Mouse (Mus musculus) testis, adult 2 months (tissue): ENCODE measurements around the gene Gm7030. TPM values are rescaled to one million over a fixed set of nuclear protein-coding genes. Genes with fewer than 3 reads are reported as not detected.
"Not testable (repeated sequence)": the region's sequence is repeated elsewhere in the genome, so short reads cannot be mapped to it uniquely, and the experiment has no call there.

Experiments used
- H3K27ac ChIP-seq: fragments of 200-500 bp; 2 replicates; pipeline ENCODE4 v1.5.1; 2012; ENCODE audit warnings: low read depth, low read length; ENCODE audit not compliant: control insufficient read depth, insufficient read depth
- H3K27me3 ChIP-seq: fragments of 200-500 bp; 2 replicates; pipeline ENCODE4 v1.6.1; 2012; ENCODE audit warnings: mild to moderate bottlenecking, low read length, moderate library complexity; ENCODE audit not compliant: control insufficient read depth, insufficient read depth
- H3K36me3 ChIP-seq: fragments of 200-500 bp; 2 replicates; pipeline ENCODE4 v1.6.1; 2012; ENCODE audit warnings: mild to moderate bottlenecking, low read length; ENCODE audit not compliant: control insufficient read depth, insufficient read depth
- H3K4me1 ChIP-seq: fragments of 200-500 bp; 2 replicates; pipeline ENCODE4 v1.6.1; 2012; ENCODE audit warnings: low read length; ENCODE audit not compliant: control insufficient read depth, insufficient read depth
- H3K4me3 ChIP-seq: fragments of 200-500 bp; 2 replicates; pipeline ENCODE4 v1.5.1; 2012; ENCODE audit warnings: low read depth, mild to moderate bottlenecking, low read length, moderate library complexity, mixed read lengths; ENCODE audit not compliant: control insufficient read depth
- CTCF ChIP-seq: fragments of 200-500 bp; IDR thresholded peaks from 2 replicates; pipeline ENCODE4 v1.5.1; 2012; ENCODE audit warnings: low read depth, mild to moderate bottlenecking, inconsistent platforms, low read length, moderate library complexity; ENCODE audit not compliant: control insufficient read depth, insufficient read depth, insufficient replicate concordance
- POLR2A ChIP-seq: fragments of 200-500 bp; IDR thresholded peaks from 2 replicates; pipeline ENCODE4 v1.6.1; 2012; ENCODE audit warnings: low read depth, mild to moderate bottlenecking, inconsistent platforms, low read length, moderate library complexity; ENCODE audit not compliant: control insufficient read depth
- polyA plus RNA-seq: library from polyadenylated mRNA; depleted of rRNA; stranded (reverse); fragments of >200 nt; gene quantifications from 2 replicates; pipeline ENCODE4 v1.2.3, GENCODE M21; 2012; rRNA removed

The Gm7030 gene
- not detected in 2 replicates for polyA plus RNA-seq

DNA sequence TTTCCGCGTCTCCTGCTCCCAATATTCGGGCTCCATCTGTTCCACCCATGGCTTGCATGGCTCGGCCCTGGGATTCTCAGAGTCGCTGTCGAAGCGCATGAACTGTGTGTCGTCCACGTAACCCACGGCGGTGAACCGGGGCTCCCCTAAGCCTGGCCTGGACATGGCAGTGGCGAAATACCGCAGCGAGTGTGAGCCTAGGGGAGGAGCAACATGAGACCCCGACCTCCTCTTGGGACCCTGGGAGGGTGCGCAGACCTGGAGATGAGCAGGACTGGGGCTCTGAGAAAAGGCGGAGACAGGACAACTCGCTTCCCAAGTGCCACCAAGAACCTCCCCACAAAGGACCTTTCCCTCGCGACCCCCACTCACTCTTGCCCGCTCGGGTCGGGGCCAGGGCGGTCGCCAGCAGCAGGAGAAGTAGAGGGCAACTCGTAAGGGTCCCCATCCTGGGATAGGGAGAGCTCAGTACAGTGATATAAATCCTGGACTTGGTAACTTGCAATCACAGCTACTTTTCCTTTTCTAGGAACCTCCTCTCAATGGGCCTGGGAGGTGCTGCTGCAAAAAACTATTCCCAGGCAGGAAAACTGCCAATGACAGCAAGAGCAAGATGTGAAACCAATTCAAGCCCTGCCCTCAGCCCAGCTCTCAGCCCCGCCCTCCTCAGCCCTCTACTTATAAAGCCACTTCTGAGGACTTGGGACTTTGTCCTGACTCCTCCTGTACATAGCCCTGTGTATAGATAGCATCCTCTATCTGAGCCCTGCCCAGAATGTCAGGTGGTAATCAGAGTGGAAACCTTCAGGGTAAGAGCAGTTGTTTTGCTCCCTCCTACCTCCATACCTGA, at the start of gene Gm7030:
Gene Gm7030 (minus strand): TSS at position 458 of the 850 bp plus-strand sequence.
- not testable (repeated sequence) for H3K27ac ChIP-seq, H3K36me3 ChIP-seq, H3K27me3 ChIP-seq, H3K4me3 ChIP-seq, H3K4me1 ChIP-seq

DNA sequence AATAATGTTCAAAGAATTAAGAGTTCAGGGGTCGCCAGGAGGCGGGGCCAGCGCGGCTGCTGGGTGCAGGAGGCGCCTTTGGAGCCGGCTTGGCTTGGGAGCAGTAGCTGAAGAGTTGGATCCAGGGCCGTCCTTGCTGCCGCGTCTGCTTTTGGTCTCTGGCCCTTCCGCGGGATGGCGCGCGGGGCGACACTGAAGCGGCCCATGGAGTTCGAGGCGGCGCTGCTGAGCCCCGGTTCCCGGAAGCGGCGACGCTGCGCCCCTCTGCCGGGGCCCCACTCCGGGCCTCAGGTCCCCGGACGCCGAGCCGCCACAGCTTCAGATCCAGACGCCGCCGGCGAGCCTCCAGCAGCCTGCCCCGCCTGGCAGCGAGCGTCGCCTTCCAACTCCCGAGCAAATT, 49.7 kb upstream of the Gm7030 start:
- not testable (repeated sequence) for H3K27me3 ChIP-seq, H3K27ac ChIP-seq, H3K4me1 ChIP-seq, H3K36me3 ChIP-seq
- peak overlapping the region; percentile 5; the same call in 1 of the 2 replicates for H3K4me3 ChIP-seq

DNA sequence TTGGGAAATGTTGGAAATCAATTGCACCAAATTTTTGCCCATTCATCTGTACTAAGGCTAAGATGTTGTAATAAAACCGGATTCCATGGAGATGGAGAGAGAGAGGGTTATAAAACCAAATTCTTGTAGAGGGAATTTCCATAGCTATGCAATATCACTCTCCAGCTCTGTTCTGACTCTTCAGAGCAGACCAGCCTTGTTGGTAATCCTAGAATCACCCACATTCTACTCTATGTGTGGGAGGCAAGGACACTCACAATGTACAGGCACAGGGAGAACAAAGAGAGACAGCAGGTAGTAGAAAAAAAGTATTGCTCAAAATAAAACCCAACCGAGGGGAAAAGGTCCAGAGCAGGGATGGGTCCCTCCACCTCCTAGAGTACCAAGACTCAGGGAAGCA, 46.9 kb upstream of the Gm7030 start:
- not testable (repeated sequence) for H3K27me3 ChIP-seq, H3K4me1 ChIP-seq, H3K27ac ChIP-seq, H3K4me3 ChIP-seq, H3K36me3 ChIP-seq

DNA sequence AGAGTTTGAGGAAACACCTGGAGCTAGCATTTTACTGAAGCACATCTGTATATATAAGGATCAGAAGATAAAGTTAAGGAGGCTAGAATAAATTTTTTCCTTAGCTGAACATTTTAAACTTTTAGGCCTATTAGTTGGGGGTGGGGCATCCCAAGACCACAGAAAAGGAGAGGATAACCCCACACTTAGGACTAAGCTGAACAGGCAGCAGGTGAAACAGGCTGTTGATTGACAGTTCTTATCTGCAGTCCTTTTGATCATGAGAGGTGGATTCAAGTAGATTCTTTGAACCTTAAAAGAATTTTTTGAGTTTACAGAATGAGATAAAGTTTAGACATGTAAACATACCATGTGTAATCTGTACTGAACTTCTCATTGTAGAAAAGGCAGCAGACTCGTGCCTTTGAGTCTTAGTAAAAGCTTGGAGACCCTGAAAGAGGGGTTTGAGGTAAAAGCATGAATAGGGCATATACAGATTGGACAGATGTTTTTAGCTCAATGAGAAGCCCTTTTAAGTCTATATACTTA, 41.1 kb upstream of the Gm7030 start:
- Histone ChIP-seq H3K36me3 (no peaks in the 10 kb centered on the region), H3K4me1 (peaks cover 3% of the 10 kb centered on the region; the same call in 1 of the 2 replicates), H3K27me3 (no peaks in the 10 kb centered on the region; the same call in 1 of the 2 replicates), H3K27ac (no peak overlapping the region), H3K4me3 (no peak overlapping the region)
- no peak for TF ChIP-seq CTCF
- TF ChIP-seq POLR2A = no peak

DNA sequence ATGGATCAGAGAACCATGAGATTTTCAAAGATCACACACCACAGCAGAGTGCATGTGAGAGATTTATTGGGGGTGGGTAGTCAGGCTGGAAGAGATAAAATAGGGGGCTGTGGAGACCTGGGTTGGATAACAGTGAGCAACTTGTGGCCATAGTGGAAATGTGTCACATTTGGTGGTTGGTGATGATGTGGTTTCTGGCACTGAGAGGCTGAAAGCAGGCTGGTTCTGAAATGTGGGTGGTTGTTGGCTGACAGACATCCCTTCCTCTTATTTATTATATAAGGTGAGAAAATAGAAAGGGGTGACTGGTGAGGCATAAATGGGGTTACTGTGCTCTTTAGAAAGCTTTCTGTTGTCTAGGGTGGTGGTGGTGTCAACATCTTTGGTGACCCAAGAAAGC, 40.5 kb upstream of the Gm7030 start:
- TF ChIP-seq CTCF (no peak), POLR2A (no peak)
- Histone ChIP-seq H3K27ac (no peak overlapping the region), H3K4me3 (no peak overlapping the region), H3K36me3 (no peaks in the 10 kb centered on the region), H3K4me1 (peaks cover 3% of the 10 kb centered on the region; the same call in 1 of the 2 replicates), H3K27me3 (no peaks in the 10 kb centered on the region; the same call in 1 of the 2 replicates)

DNA sequence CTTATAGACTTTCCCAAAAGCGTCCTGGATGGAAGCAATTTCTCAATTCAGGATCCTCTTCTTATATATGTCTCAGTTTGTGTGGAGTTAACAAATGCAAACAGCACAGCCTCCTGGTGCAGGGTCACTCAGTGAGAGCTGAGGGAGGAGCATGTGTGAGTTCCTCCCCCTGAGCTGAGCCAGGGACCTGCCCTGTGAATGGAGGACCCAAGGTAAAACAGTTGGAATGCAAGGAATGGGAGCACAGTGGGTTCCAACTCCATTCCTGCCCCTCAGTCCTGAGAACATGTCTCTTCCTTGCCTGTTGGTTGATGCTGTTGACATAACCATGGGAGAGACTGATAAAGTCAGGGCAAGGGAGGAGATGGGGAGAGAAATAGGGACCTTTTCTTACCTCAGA, 39.9 kb upstream of the Gm7030 start:
- H3K27ac ChIP-seq, H3K36me3 ChIP-seq, H3K27me3 ChIP-seq, H3K4me3 ChIP-seq, H3K4me1 ChIP-seq: not testable (repeated sequence)

DNA sequence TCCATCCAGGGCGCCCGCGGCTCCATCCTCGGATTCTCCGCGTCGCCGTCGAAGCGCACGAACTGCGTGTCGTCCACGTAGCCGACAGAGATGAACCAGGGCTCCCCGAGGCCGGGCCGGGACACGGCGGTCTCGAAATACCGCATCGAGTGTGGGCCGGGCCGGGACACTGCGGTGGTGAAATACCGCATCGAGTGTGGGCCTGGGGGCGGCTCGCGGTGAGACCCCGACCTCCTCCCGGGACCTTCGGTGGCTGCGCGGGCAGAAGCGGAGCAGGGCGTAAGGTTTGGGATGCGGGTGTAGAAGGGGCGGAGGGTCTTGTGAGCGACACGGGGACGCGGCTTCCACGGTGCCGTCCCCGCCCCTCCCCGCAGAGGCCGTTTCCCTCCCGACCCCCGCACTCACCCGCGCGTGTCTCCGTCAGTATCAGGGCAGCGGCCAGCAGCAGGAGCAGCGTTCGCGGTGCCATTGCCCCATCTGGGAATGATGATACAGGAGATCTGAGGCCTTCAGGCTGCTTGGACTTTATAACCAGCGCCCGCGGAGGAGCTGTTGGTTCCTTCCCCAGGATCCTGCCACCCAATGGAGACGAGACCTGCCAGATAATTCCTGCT, 38.9 kb upstream of the Gm7030 start, which contains the start of gene Gm8909:
Gene Gm8909 (minus strand): TSS at position 499 of the 614 bp plus-strand sequence.
- Histone ChIP-seq H3K4me1 (peaks cover 3% of the 10 kb centered on the region; the same call in 1 of the 2 replicates), H3K36me3 (no peaks in the 10 kb centered on the region), H3K27ac (no peak within 1 kb of the TSS), H3K4me3 (peak within 1 kb of the TSS; percentile 49), H3K27me3 (no peaks in the 10 kb centered on the region; the same call in 1 of the 2 replicates)
- TF ChIP-seq CTCF (no peak), POLR2A (no peak)

DNA sequence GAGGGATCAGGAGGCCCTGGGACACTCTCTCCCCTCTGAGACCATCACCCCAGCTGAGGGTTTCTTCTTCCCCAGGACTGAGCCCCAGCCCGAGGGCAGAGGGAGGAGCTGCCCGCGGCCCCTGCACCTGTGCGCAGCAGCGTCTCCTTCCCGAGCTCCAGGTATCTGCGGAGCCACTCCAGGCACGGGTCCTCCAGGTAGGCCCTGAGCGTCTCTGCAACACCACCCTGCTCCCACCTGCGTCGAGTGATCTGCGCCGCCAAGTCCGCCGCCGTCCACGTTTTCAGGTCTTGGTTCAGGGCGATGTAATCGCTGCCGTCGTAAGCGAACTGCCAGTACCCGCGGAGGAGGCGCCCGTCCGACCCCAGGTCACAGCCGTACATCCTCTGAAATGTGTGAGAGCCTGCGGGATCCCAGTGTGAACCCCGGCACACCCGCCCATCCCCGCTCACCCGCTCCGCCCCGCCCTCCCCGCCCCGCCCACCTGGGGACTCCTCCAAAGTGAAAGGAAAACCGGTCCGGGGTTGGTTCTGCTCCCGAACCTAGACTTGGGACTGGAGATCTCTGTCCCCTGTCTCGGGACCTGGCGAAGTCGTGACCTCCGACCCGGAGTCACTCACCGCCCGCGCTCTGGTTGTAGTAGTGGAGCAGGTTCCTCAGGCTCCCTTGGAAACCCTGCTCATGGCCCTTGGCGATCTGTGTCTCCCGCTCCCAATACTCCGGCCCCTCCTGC, 38.2 kb upstream of the Gm7030 start:
- no peak for TF ChIP-seq POLR2A
- no peak for TF ChIP-seq CTCF
- no peak overlapping the region for H3K27ac ChIP-seq
- H3K4me1 ChIP-seq = peaks cover 3% of the 10 kb centered on the region; the same call in 1 of the 2 replicates
- H3K36me3 ChIP-seq = no peaks in the 10 kb centered on the region
- H3K4me3 ChIP-seq = peak overlapping the region; percentile 49
- H3K27me3 ChIP-seq = no peaks in the 10 kb centered on the region; the same call in 1 of the 2 replicates

DNA sequence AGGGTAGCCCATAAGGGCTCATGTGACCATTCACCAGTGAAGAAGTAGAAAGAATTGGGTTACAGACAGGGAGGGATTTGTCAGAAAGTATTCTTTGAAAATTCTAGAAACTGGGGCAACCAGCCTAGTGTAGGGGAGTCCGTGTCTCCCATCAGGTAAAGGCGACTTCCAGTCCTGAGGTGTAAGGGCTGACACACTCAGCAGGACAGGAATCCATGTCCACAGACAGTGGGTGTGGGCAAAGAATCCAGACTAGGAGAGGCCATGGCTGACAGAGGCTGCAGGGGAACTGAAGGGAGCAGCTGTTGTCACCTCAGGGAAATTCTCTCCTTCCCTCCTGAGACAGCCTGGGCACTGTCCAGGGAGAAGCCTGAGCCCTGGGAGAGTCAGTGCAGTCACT, 37.7 kb upstream of the Gm7030 start:
- H3K36me3 ChIP-seq, H3K27ac ChIP-seq, H3K27me3 ChIP-seq, H3K4me3 ChIP-seq, H3K4me1 ChIP-seq: not testable (repeated sequence)
